Mouse (Mus musculus): ENCODE results near the gene Ankle1. TPM values are rescaled to one million over a fixed set of nuclear protein-coding genes. Genes with fewer than 3 reads are reported as not detected.

The Ankle1 gene
- total and polyA plus RNA-seq, 3 experiments: 18.5 to 21.2 TPM; not detected in 1

DNA sequence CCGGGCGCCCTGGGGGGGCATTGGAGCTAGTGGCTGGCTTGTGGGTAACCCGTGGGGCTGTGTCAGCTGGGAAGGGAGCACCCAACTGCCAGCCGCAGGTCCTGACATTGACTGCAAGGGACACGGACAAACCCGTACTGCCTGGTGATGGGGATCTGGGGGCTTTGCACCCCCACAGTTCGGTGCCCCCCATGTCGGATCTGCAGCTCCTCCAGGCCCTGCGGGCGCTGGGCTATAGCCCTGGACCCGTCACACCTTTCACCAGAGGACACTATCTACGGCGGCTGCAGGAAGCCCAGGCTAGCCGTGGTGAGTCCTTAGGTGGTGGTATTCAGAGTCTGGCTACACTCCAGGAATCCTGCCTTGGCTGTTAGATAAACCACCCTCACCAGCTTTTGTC is 1.6 kb downstream of the Ankle1 start:
- Histone ChIP-seq H3K36me3 (ENCODE audit: control insufficient read depth in 1 of 2, insufficient read depth in 2 of 2, low read length in 2 of 2) (peaks cover 0 to 11% of the 10 kb centered on the region in 2 experiments; a peak in 2 of 4 replicates), H3K9me3 (replicated peaks; ENCODE audit: insufficient read depth, low read length) (no peaks in the 10 kb centered on the region), H3K27me3 (ENCODE audit: control insufficient read depth in 1 of 2, insufficient read depth in 2 of 2, low read length in 2 of 2) (no peaks in the 10 kb centered on the region), H3K79me2 (ENCODE audit: control insufficient read depth, insufficient read depth, low read length, poor library complexity) (peaks cover 26% of the 10 kb centered on the region), H3K27ac (ENCODE audit: control insufficient read depth, low read depth, low read length) (no peak overlapping the region), H3K9ac (ENCODE audit: control insufficient read depth, low read depth, low read length, poor library complexity, severe bottlenecking) (no peak overlapping the region), H3K4me1 (ENCODE audit: control insufficient read depth in 1 of 2, insufficient read depth in 2 of 2, low read length in 2 of 2) (peaks cover 0 to 22% of the 10 kb centered on the region in 2 experiments; a peak in 2 of 4 replicates), H3K4me3 (ENCODE audit: control insufficient read depth in 1 of 2, insufficient read depth in 1 of 2, low read depth in 2 of 2, low read length in 2 of 2) (no peak overlapping the region)
- TF ChIP-seq GABPA (IDR thresholded peaks at IDR 0.05; ENCODE audit: low read depth, low read length): no peak
- no peak for TF ChIP-seq CTCF (IDR thresholded peaks at IDR 0.05 in 2 of 3, conservative IDR thresholded peaks at IDR 0.05 in 1 of 3; ENCODE audit: control insufficient read depth in 1 of 3, insufficient read depth in 1 of 3, low read depth in 2 of 3, low read length in 3 of 3, poor library complexity in 1 of 3, severe bottlenecking in 1 of 3)
- TF ChIP-seq UBTF (IDR thresholded peaks at IDR 0.05; ENCODE audit: borderline replicate concordance, insufficient read depth, low read depth, low read length): no peak
- TF ChIP-seq ZKSCAN1 (IDR thresholded peaks at IDR 0.05; ENCODE audit: low read depth, low read length): no peak
- TF ChIP-seq ZNF384 (IDR thresholded peaks at IDR 0.05; ENCODE audit: low read depth, low read length): no peak
- TF ChIP-seq KAT2A (conservative IDR thresholded peaks at IDR 0.05; ENCODE audit: low read depth, low read length): no peak
- TF ChIP-seq GATA1 (IDR thresholded peaks at IDR 0.05; ENCODE audit: low read depth, low read length): no peak
- TF ChIP-seq RCOR1 (IDR thresholded peaks at IDR 0.05; ENCODE audit: low read depth, low read length): no peak
- no peak for DNase-seq (ENCODE audit: low read depth, low spot score)

GRCm38 (mm10) chr8:71408231-71408630 is 2.4 kb downstream of the Ankle1 start:
- no peak overlapping the region for H3K4me3 ChIP-seq (ENCODE audit: control insufficient read depth in 1 of 2, insufficient read depth in 1 of 2, low read depth in 2 of 2, low read length in 2 of 2)
- H3K36me3 ChIP-seq (ENCODE audit: control insufficient read depth in 1 of 2, insufficient read depth in 2 of 2, low read length in 2 of 2): peaks cover 0 to 11% of the 10 kb centered on the region in 2 experiments; a peak in 2 of 4 replicates
- no peak overlapping the region for H3K9ac ChIP-seq (ENCODE audit: control insufficient read depth, low read depth, low read length, poor library complexity, severe bottlenecking)
- no peak overlapping the region for H3K27ac ChIP-seq (ENCODE audit: control insufficient read depth, low read depth, low read length)
- H3K79me2 ChIP-seq (ENCODE audit: control insufficient read depth, insufficient read depth, low read length, poor library complexity): peaks cover 26% of the 10 kb centered on the region
- no peaks in the 10 kb centered on the region for H3K9me3 ChIP-seq (replicated peaks; ENCODE audit: insufficient read depth, low read length)
- H3K27me3 ChIP-seq (ENCODE audit: control insufficient read depth in 1 of 2, insufficient read depth in 2 of 2, low read length in 2 of 2): no peaks in the 10 kb centered on the region
- H3K4me1 ChIP-seq (ENCODE audit: control insufficient read depth in 1 of 2, insufficient read depth in 2 of 2, low read length in 2 of 2): peaks cover 0 to 22% of the 10 kb centered on the region in 2 experiments; a peak in 2 of 4 replicates
- TF ChIP-seq EP300 (IDR thresholded peaks at IDR 0.05; ENCODE audit: low read depth in 1 of 2, low read length in 2 of 2) (no peak), HCFC1 (IDR thresholded peaks at IDR 0.05; ENCODE audit: low read depth, low read length) (no peak), ZC3H11A (IDR thresholded peaks at IDR 0.05; ENCODE audit: low read depth, low read length) (no peak), JUND (IDR thresholded peaks at IDR 0.05; ENCODE audit: low read depth, low read length) (no peak), MEF2A (IDR thresholded peaks at IDR 0.05; ENCODE audit: extremely low read depth, insufficient replicate concordance, low read depth, low read length, poor library complexity, severe bottlenecking) (no peak), TCF12 (IDR thresholded peaks at IDR 0.05; ENCODE audit: low read depth, low read length) (no peak), GATA1 (IDR thresholded peaks at IDR 0.05; ENCODE audit: low read depth, low read length) (no peak), SMC3 (IDR thresholded peaks at IDR 0.05; ENCODE audit: low read depth, low read length) (no peak), ZMIZ1 (IDR thresholded peaks at IDR 0.05; ENCODE audit: low read depth, low read length) (no peak), USF2 (IDR thresholded peaks at IDR 0.05; ENCODE audit: borderline replicate concordance in 1 of 2, insufficient read depth in 1 of 2, low read depth in 1 of 2, low read length in 2 of 2) (no peak), POLR2A (IDR thresholded peaks at IDR 0.05; ENCODE audit: control insufficient read depth in 1 of 2, insufficient read depth in 1 of 2, low read depth in 1 of 2, low read length in 2 of 2, poor library complexity in 1 of 2) (no peak), MYB (IDR thresholded peaks at IDR 0.05; ENCODE audit: low read depth, low read length) (no peak), USF1 (IDR thresholded peaks at IDR 0.05; ENCODE audit: low read depth, low read length) (no peak), MAFK (IDR thresholded peaks at IDR 0.05; ENCODE audit: borderline replicate concordance, low read depth, low read length) (no peak)
- DNase-seq (ENCODE audit: low read depth, low spot score): no peak
